Mouse (Mus musculus) cerebellum, adult 2 months (tissue): Measurements from ENCODE around the gene Grin2d.

Source experiments
- CTCF ChIP-seq: fragments of 200-500 bp; IDR thresholded peaks from 2 replicates; pipeline ENCODE4 v1.5.1; 2011; ENCODE audit warnings: low read depth, mild to moderate bottlenecking, control low read depth, low read length, moderate library complexity, borderline replicate concordance; ENCODE audit not compliant: insufficient read depth
- POLR2A ChIP-seq: fragments of 200-500 bp; IDR thresholded peaks from 2 replicates; pipeline ENCODE4 v1.6.1; 2011; ENCODE audit warnings: low read length, control low read depth, borderline replicate concordance; ENCODE audit not compliant: insufficient read depth

- no peak for TF ChIP-seq CTCF
- no peak for TF ChIP-seq POLR2A
Observed at GRCm38 (mm10) chr7:45842950-45843744, 35.0 kb downstream of the Grin2d start.
